Mouse (Mus musculus) left cerebral cortex, adult 2 months (tissue): Measurements from ENCODE around the gene Bbc3. TPM values are rescaled to one million over a fixed set of nuclear protein-coding genes. Genes with fewer than 3 reads are reported as not detected.

Experiments used
- DNase-seq, 2 experiments: peaks; one replicate each; pipeline ENCODE4 v3.0.0; 2021 to 2022; ENCODE audit warnings: low spot score in 2 of 2, mixed read lengths in 1 of 2; ENCODE audit errors: extremely low spot score in 1 of 2
- H3K27ac ChIP-seq: fragments of 200-600 bp; 2 replicates; pipeline ENCODE4 v1.8.1; 2022
- H3K4me3 ChIP-seq: fragments of 200-600 bp; 2 replicates; pipeline ENCODE4 v1.8.1; 2022
- CTCF ChIP-seq: fragments of 200-600 bp; IDR thresholded peaks from 2 replicates; pipeline ENCODE4 v1.8.1; 2022; ENCODE audit warnings: antibody characterized with exemption, mild to moderate bottlenecking, moderate library complexity
- intact Hi-C: fragments of 180-260 bp; cut with DNase I; formaldehyde crosslinking; loops from one replicate; pipeline ENCODE4 v1.15.1; 2025
- total RNA-seq, 2 experiments: library from RNA; stranded (reverse); gene quantifications; 2 replicates each; pipeline ENCODE4 v1.2.3; 2021

Bbc3 gene
- total RNA-seq, 2 experiments from 2014 or later: 9.1 to 9.7 TPM

- intact Hi-C loops: no loop called here
- Histone ChIP-seq H3K4me3 (no peak overlapping the region), H3K27ac (no peak overlapping the region)
- TF ChIP-seq CTCF: no peak
- DNase-seq: no peak
Observed at GRCm38 (mm10) chr7:16274922-16275890, 33.0 kb upstream of the Bbc3 start.

- no peak for DNase-seq
- intact Hi-C loops: no loop called here
- Histone ChIP-seq H3K4me3 (no peak overlapping the region), H3K27ac (no peak overlapping the region)
- TF ChIP-seq CTCF: no peak
Observed at GRCm38 (mm10) chr7:16280721-16281120, 27.5 kb upstream of the Bbc3 start.

GRCm38 (mm10) chr7:16282334-16282733 lies 25.9 kb upstream of the Bbc3 start:
- DNase-seq: no peak
- TF ChIP-seq CTCF: no peak
- no peak overlapping the region for H3K4me3 ChIP-seq
- H3K27ac ChIP-seq: no peak overlapping the region
- intact Hi-C loops: no loop called here

- intact Hi-C loops: no loop called here
- no peak for TF ChIP-seq CTCF
Observed at GRCm38 (mm10) chr7:16284001-16284400, 24.2 kb upstream of the Bbc3 start.

GRCm38 (mm10) chr7:16284904-16285303 lies 23.3 kb upstream of the Bbc3 start:
- Histone ChIP-seq H3K4me3 (peak overlapping the region; percentile 87), H3K27ac (no peak overlapping the region)
- intact Hi-C loops: no loop called here
- DNase-seq: no peak
- TF ChIP-seq CTCF: no peak

More at GRCm38 (mm10) chr7:16284001-16284400, 24.2 kb upstream of the Bbc3 start:
- H3K4me3 ChIP-seq: no peak overlapping the region
- no peak overlapping the region for H3K27ac ChIP-seq
- no peak for DNase-seq

GRCm38 (mm10) chr7:16285450-16286025 lies 22.7 kb upstream of the Bbc3 start:
- Histone ChIP-seq H3K4me3 (peak overlapping the region; percentile 87), H3K27ac (peak overlapping the region; percentile 69)
- no peak; the same call in 1 of the 2 replicates for TF ChIP-seq CTCF
- DNase-seq: peak; percentile 39 to 46
- intact Hi-C loops: no loop called here

GRCm38 (mm10) chr7:16286026-16286961 lies 21.9 kb upstream of the Bbc3 start, which contains the start of gene Ccdc9:
TSS of gene Ccdc9 (minus strand) at chr7:16286795.
- H3K4me3 ChIP-seq: peak within 1 kb of the TSS; percentile 87
- intact Hi-C loops: no loop called here
- no peak for TF ChIP-seq CTCF
- DNase-seq: peak; percentile 97 to 99
- peak within 1 kb of the TSS; percentile 97 for H3K27ac ChIP-seq

GRCm38 (mm10) chr7:16287016-16287415 lies 21.2 kb upstream of the Bbc3 start:
- DNase-seq: no peak
- peak overlapping the region; percentile 87 for H3K4me3 ChIP-seq
- TF ChIP-seq CTCF: no peak
- H3K27ac ChIP-seq: peak overlapping the region; percentile 97
- intact Hi-C loops: no loop called here

GRCm38 (mm10) chr7:16287791-16288190 lies 20.4 kb upstream of the Bbc3 start:
- DNase-seq: no peak
- Histone ChIP-seq H3K4me3 (no peak overlapping the region), H3K27ac (no peak overlapping the region)
- no peak for TF ChIP-seq CTCF
- intact Hi-C loops: no loop called here

- H3K27ac ChIP-seq: no peak overlapping the region
- no peak for TF ChIP-seq CTCF
- intact Hi-C loops: loop anchor here (1.0 kb wide), 2 partner anchors 32 to 79 kb away; no protein-coding TSS in a partner anchor
- no peak overlapping the region for H3K4me3 ChIP-seq
- no peak for DNase-seq
Observed at GRCm38 (mm10) chr7:16294346-16294745, 13.8 kb upstream of the Bbc3 start.

GRCm38 (mm10) chr7:16294837-16295236 lies 13.4 kb upstream of the Bbc3 start:
- TF ChIP-seq CTCF: peak; percentile 79
- intact Hi-C loops: loop anchor here (1.0 to 5.0 kb wide), 5 partner anchors 14 to 322 kb away; no protein-coding TSS in a partner anchor
- DNase-seq: peak; percentile 92 to 97

More at GRCm38 (mm10) chr7:16294837-16295236, 13.4 kb upstream of the Bbc3 start:
- Histone ChIP-seq H3K4me3 (peak overlapping the region; percentile 55), H3K27ac (peak overlapping the region; percentile 89)
